Mouse (Mus musculus): ENCODE results near the gene Tbc1d10b.

DNA sequence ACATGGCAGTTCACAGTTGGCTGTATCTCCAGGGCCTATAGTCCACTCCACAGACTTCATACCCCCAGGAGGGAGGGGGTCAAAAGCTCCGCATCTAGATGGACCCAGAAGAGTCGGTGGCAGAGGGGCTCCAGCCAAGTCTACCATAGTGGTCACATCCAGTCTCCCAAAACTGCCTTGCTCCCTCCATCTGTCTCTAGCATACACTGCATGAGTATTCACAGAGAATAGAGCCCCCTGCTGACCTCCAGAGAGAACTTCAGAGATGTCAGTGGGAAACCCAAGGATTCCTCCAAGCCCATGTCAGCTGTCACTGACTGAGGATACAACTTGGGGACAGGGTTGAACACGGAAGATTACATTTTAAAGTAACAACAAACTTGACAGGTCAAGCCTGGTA lies 22.7 kb downstream of the Tbc1d10b start:
- TF ChIP-seq POLR2A (IDR thresholded peaks at IDR 0.05; ENCODE audit: low read depth, low read length) (no peak), CTCF (conservative IDR thresholded peaks at IDR 0.05; ENCODE audit: insufficient read depth, insufficient read length, low read depth, low read length) (peak; percentile 38; the same call in 1 of the 2 replicates)
